Mouse (Mus musculus) G1E-ER4 (cell line): ENCODE results near the gene Zbtb9. TPM values are rescaled to one million over a fixed set of nuclear protein-coding genes. Genes with fewer than 3 reads are reported as not detected.

Source experiments
- GATA1 ChIP-seq: IDR thresholded peaks from one replicate; pipeline ENCODE4 v1.8.0; 2012; ENCODE audit warnings: low read length, inconsistent platforms
- polyA plus RNA-seq: library from polyadenylated mRNA; stranded (reverse); fragments of >175 nt; gene quantifications from 2 replicates; pipeline ENCODE4 v1.2.3, GENCODE M21; 2012

The Zbtb9 gene
- polyA plus RNA-seq, 1 experiment = 12.8 TPM

DNA sequence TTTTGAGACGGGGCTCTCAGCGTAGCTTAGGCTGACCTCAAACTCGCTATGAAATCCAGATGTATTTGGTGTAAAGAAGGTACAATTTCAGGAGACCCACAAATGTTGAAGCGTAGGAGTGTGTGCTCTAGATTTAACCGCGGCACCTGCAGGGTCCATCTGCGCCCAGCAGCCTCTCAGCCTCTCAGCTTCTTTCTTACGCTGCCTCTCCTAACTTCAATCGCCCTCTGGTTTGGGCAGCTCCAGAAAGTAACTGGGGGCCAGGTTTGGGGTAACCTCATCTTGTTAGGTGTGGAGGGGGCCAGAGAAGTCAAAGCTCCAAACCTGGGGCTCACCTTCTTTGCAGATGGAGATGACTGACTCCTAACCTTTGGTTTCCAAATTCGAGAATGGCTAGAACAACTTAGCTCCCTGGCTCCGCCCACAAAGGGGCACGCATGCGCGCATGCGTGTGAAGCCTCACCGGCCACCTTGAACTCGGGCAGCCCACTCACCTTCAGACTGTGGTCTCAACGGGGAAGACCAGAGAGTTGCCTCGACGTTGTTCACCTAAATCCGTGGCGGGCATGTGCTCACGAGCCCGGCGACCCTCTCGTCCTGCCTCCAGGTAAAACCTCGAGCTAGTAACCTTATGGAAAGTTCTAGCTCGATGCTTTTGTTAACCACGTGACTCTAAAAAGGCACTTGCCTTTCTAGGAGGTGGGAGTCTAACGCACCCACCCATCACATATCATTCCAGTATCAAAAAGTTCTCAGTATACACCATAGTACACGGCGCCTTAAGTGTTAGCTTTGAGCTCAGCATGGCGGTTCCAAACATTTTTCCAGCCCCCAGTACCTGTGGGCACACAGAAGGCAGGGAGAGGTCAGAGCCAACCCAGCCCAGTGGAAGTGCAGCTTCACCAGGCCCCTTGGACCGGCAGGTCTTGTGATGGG is 44.9 kb downstream of the Zbtb9 start:
- no peak for TF ChIP-seq GATA1

- no peak for TF ChIP-seq GATA1
These were observed 45.7 kb downstream of the Zbtb9 start for GRCm38 (mm10) chr17:27018555-27019196.

DNA sequence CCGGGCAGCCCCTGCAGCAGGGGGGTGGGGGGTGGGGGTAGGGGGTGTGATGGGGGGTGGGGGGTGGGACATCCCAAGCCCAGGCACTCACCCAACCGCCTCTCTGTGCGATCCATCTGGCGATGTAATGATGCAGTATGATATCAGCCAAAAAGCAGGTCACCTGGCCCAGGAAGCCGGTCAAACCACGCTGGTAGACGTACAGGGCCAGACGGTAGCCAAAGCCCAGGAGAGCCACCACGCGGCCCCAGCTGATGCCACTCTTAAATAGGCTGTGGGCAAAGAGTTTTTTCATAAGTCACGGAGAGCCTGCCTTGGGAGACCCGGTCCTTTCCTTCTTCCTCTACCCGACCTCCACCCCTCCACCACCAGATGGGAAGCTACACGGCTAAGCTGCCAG is 48.1 kb downstream of the Zbtb9 start:
- no peak for TF ChIP-seq GATA1

DNA sequence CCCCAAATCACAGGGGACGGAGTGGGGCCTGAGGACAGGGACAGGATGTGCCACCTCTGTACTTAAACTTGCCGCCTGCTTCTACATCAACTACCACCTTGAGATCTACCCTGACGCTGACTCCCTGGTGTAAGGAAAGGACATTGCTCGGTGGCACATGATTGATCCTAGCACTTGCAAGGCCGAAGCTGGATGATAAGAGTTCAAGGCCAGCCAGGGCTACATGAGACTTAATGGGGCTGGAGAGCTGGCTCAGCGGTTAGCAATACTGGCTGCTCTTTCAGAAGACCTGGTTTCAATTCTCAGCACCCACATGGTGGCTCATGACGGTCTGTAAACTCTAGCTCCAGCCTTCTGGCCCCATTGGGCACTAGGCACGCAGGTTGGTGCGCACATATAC is 48.8 kb downstream of the Zbtb9 start:
- TF ChIP-seq GATA1 = no peak

DNA sequence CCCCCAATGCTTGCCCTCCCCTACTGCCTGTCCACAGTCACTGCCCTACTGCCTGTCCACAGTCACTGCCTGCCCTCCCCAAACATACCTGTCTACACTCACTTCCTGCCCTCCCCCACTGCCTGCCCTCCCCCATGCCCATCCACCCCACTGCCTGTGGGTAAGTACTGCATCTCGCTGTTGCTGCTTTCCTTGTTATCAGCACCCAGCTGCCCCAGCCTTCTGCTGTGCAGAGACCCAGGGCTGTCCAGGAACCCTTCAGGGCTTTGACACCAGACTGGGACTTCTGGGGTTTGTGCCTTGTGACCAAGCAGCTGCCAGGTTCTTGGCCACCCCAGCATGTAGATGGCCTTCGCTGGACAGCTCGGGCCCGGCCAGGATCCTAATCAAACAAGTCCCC is 50.4 kb downstream of the Zbtb9 start:
- no peak for TF ChIP-seq GATA1

DNA sequence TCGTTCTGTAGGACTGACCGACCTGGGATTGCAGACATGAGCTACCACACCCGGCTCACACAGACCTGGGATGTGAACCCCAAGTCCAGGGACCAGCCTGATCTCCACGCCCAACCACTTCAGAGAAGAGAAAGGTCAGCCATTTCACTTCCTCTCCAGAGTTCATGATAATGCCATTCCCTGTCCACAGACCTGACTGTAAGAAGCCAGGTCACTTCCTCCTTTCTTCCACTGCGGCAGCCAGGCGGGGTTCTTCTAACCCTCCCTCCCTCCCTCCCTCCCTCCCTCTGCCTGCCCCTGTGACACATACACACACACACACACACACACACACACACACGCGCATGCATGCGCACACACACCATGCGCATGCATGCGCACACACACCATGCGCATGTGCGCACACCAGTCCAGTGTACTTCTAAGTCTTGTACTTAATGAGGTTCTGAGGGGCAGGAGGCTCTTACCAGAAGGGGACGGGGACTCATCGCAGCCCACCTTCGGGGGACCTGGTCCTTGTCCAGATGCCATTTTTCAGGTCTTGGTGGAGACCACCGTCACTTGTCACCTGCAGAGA is 52.4 kb downstream of the Zbtb9 start:
- no peak for TF ChIP-seq GATA1

DNA sequence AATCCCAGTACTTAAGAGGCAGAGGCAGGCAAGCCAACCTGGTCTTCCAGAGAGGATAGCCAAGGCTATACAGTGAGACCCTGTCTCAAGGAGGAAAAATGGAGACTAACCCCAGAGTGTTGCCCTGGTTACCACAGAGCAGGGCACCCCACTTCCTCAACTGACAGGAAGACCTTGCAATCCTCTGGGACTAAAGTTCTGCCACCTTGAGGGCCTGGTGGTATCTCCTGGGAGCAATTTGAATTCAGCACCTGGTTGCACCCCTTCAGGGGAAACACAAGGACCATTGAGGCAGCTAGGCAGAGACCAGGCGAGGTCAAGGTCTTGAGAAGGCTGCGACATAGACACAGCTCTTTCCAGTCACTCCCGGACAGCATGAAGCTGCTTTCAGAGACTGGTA is 53.0 kb downstream of the Zbtb9 start:
- TF ChIP-seq GATA1 = no peak

- TF ChIP-seq GATA1 = no peak
These were observed 54.7 kb downstream of the Zbtb9 start for GRCm38 (mm10) chr17:27027460-27028283.

GRCm38 (mm10) chr17:27028284-27028795 is 55.4 kb downstream of the Zbtb9 start:
- TF ChIP-seq GATA1 = no peak

GRCm38 (mm10) chr17:27028909-27029308 is 55.9 kb downstream of the Zbtb9 start, which contains the start of gene Bak1:
Gene Bak1 (minus strand): TSS chr17:27029009.
- no peak for TF ChIP-seq GATA1

DNA sequence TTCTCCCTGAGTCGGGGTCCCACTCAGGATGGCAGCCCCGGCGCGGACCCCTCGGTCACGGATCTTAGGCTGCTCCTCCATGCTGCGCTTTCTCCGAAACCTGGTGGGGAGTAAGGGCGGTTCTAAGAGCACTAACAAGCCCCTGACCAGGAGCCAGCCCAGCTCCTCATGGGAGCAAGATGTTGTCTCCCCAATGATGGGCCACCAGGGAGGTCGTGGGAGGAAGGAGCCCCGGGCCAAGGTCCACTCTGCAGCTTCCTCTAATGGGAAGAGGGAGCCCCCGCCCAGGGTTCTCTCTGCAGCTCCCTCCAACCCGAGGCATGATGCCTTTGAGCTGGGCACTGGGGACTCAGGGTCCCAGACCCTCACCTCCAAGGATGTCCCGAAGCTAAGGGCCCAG is 56.5 kb downstream of the Zbtb9 start:
- no peak for TF ChIP-seq GATA1

DNA sequence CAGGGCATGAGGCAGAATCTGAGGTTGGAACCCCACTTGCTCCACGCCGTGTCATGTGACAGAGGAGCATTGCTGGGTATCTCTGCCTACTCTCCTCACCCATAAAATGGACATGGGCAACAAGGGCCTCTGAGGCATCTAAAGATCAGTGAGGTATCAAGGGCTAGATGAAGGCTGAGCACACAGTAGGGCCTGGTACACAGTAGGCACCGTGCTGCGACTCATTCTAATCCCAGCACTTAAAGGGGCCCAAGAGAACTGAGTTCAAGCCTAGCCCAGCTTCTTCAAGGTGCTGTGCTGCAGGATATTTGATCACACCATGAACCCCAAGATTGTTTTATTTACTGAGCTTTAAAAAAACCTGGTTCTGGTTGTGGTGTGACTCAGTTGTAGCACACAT is 57.9 kb downstream of the Zbtb9 start:
- no peak for TF ChIP-seq GATA1

DNA sequence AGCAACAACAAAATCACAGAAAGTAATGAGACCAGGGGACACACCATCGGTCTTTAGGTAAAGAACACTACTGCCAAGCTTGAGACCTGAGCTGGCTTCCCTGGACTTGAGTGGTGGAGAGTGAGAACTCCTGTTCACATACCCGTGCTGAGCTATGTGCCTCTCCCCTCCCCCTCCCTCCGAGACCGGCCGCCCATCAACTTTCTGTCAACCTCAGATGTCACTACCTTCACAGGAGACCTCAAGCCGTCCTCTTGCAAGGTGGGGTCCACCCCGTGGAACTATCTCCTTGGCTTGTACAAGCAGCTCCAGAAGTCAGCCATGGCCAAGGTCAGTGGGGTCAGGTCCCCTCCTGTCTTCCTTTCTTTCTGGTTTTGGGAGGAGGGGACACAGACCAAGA is 59.4 kb downstream of the Zbtb9 start:
- no peak for TF ChIP-seq GATA1

- no peak for TF ChIP-seq GATA1
These were observed 59.9 kb downstream of the Zbtb9 start for GRCm38 (mm10) chr17:27032869-27033268.

- TF ChIP-seq GATA1 = no peak
These were observed 63.5 kb downstream of the Zbtb9 start for GRCm38 (mm10) chr17:27036465-27036864.
